Mouse (Mus musculus) layer of hippocampus, adult 9-10 months (tissue): Measurements from ENCODE around the gene Usp33.

Source experiments
- DNase-seq: peaks from one replicate; pipeline ENCODE4 v3.0.0; 2022; ENCODE audit warnings: low spot score

Gene Usp33

DNA sequence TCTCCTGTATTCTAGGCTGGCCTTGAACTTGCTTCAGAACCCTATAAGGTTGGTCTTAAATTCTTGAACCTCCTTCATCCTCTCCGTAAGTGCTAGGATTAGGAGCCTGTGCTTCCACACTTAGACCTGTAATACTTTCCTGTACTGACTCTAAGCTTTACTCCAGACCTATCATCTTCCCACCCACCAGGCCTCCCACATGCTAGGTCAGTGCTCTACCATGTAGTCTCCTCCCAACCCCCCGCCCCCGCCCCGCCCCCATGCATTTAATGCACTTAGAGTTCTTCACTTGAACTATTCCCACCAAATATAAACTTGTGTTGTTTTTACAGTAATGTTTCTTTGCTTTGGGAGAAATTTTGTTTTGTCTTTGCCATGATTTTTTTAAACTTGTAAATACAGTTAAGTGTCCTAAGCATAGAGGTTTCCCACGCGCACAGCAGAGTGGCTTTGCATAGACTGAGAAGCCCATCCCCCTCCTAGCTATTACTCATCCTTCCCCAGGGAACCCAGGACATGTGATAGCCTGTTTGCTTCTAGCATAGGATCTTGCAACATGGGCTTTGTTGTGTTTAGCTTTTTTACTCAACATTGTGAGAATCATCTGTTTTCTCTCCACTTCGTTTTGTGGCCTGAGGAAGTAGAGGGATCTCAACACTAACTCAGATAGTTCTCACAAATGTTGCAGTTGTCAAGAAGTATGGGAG, 55.8 kb downstream of the Usp33 start:
- DNase-seq, result peak; percentile 25

GRCm38 (mm10) chr3:152402671-152403066, 56.4 kb downstream of the Usp33 start:
- no peak for DNase-seq

GRCm38 (mm10) chr3:152403827-152404226, 57.5 kb downstream of the Usp33 start:
- DNase-seq, result no peak

- DNase-seq, result no peak
These were observed 59.1 kb downstream of the Usp33 start for GRCm38 (mm10) chr3:152405420-152405819.

DNA sequence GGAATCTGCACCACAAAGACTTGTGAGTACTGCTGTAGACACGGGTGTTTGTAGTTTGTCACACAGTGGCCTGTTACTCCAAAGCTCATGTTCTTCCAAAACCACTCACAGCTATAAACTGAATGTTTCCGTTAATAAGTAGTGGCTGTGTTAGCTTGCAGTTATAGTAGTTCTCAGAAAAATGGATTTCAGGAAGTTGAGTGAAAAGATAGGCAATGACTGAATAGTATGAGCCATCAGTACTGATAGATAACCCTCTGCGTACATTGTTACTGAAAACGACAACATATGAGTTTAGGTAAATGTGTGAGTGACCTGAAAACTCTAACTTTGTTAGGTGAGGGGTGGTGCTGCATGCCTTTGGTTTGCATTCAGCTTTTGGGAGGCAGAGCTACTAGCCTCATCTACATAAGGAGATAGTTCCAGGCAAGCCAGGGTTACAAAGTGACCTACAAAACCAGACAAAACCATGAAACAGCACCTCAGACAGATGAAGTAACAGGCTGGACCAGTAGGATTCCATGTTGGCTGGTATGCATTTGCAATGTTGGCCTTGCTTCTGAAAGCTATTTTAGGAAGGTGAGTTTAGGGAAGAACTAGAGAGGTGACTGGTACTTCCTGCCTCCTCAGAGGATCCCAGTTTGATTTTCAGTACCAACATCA, 59.8 kb downstream of the Usp33 start:
- DNase-seq, result no peak

GRCm38 (mm10) chr3:152410980-152411551, 64.8 kb downstream of the Usp33 start:
- no peak for DNase-seq

DNA sequence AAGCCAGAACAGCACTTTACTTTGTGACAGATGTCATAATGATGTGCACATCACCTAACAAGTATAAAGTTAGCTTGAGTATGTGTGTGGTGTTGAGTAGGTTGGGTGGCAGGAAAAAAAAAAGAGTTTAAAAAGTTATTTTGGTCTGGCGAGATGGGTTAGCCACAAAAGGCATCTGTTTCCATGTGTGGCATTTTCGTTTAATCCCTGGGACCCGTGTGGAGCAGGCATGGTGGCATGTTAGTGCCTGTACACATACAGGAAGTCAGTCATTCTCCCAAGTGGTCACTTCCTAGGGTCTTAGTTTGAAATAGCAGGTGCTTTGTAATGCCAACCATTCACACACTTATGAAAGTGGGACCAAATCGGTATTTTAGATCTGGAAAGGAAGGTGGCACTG, 66.1 kb downstream of the Usp33 start:
- DNase-seq, result no peak

DNA sequence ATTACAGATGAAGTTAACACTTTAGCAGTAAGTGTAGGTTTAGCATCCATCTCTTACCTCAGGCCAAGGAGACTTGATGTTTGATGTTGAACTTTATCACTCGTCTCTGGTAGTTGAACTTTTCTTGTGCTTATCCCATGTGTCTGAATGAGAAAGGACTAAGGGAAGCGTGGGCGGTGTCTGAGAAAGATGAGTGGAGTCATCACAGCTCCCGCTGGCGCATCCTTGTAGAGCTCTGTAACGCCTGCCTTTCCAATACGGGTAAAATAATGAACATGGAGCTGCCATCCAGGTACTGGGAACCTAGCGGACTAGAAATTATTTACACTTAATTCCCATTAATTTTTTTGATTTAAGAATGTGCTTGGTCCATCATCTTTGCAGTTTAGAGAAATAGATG, 82.6 kb downstream of the Usp33 start:
- DNase-seq, result no peak

DNA sequence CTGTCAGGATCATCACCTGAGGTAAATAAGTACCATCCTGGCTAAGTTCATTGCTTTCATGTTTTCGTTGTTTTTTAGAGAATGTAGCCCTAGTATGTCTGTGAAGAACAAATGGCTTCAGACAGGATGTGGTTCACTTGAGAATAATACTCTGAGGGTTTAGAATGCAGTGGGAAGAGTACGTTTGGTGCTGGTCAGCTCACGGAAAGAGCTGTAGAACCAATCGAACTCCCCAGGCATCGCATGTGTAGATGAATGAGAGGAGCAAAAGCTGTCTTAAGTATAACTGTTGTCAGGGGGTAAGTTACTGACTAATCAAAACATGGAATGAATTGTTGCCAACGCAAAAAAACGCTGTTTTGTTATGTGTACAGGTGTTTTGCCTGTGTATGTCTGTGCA, 86.4 kb downstream of the Usp33 start:
- DNase-seq, result no peak

DNA sequence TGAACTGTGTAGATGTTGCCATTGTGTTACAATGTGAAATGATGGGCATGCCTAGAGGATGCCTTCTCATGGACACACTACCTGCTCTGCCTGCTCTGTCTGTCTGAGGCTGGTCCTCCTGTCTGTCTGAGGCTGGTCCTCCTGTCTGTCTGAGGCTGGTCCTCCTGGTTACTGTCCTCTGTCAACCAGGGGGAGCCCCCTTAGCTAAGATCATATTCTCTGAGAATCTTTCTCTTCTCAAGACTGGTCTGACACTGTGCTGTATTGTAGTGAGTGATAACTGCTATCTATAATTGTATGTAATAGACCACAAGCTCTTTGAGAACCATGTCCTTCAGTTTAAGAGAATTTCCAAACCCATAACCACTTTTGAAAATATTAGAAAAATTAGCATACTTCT, 89.3 kb downstream of the Usp33 start:
- DNase-seq, result no peak

DNA sequence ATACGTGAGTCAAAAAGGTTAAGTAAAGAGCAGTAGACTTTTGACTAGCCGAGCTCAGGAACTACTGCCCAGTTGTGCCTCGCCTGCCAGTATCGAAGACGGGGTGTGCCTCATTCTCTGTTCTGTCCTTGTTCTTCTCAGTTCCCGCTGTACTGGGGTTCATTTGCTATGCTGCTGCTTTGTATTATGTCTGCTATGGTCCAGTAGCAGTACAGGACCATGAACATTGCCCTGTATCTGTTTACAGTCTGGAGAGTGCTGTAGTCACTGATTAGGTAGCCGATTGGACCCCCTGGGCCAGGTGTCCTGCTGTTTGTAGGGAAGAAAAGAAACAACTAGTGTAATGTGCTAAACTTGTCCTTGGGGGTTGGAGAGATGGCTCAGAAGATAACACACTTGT, 91.8 kb downstream of the Usp33 start:
- no peak for DNase-seq

DNA sequence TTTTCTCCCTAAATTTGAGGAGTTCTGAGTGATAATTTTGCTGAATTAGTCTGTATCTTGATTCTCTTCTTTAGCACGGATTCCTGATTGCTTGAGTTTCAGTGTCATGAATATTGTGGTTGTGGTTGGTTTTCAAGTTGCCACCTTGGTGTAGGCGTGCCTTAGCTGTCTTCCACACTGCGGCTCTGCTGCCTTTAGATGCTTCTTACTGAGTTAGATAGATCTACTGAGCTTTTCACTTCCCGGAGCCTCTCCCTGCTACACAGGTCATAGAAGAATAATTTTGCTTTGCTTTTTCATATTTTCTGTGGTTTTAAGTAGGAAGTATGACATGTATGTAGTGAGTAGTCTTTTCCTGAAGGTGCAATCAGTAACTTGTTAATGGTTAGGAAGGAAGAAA, 96.5 kb downstream of the Usp33 start:
- no peak for DNase-seq
